Mouse (Mus musculus): Measurements from ENCODE around the gene Cx3cr1.

- TF ChIP-seq POLR2A (IDR thresholded peaks at IDR 0.05; ENCODE audit: borderline replicate concordance, insufficient read depth, low read length) (no peak), CTCF (IDR thresholded peaks at IDR 0.05; ENCODE audit: borderline replicate concordance, insufficient read depth, low read depth, low read length) (no peak)
Measured at GRCm38 (mm10) chr9:119951388-119951787, 118.3 kb downstream of the Cx3cr1 start.
